Mouse (Mus musculus) left cerebral cortex, adult 2 months (tissue): ENCODE data around the gene Catip. TPM values are rescaled to one million over a fixed set of nuclear protein-coding genes. Genes with fewer than 3 reads are reported as not detected.

Experiments
- DNase-seq, 2 experiments: peaks; one replicate each; pipeline ENCODE4 v3.0.0; 2021 to 2022; ENCODE audit warnings: low spot score in 2 of 2, mixed read lengths in 1 of 2; ENCODE audit errors: extremely low spot score in 1 of 2
- H3K27ac ChIP-seq: fragments of 200-600 bp; 2 replicates; pipeline ENCODE4 v1.8.1; 2022
- H3K4me3 ChIP-seq: fragments of 200-600 bp; 2 replicates; pipeline ENCODE4 v1.8.1; 2022
- CTCF ChIP-seq: fragments of 200-600 bp; IDR thresholded peaks from 2 replicates; pipeline ENCODE4 v1.8.1; 2022; ENCODE audit warnings: antibody characterized with exemption, mild to moderate bottlenecking, moderate library complexity
- intact Hi-C: fragments of 180-260 bp; cut with DNase I; formaldehyde crosslinking; loops from one replicate; pipeline ENCODE4 v1.15.1; 2025
- microRNA-seq, 2 experiments: library from miRNA; unstranded; fragments of <30 nt; microRNA quantifications; one replicate each; pipeline ENCODE4 v1.2.0; 2021
- total RNA-seq, 2 experiments: library from RNA; stranded (reverse); gene quantifications; 2 replicates each; pipeline ENCODE4 v1.2.3; 2021

The Catip gene
- total RNA-seq, 2 experiments from 2014 or later = 0.54 to 1.9 TPM

DNA sequence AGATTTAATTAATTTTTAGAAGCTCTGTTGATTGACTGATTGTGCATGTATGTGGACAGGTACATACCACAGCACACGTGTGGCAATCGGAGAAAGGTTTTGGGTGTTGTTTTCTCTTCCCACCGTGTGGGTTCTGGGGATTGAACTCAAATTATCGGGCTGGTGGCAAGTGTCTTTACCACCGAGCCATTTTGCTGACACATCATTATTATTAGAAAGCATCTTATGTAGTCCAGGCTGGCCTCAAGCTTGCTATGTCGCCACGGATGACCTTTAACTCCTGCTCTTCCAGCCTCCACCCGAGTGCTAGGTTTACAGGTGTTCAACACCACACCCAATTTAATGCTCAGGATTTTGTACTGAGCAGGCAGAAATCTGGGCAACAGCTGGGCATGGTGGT lies 50.8 kb downstream of the Catip start:
- Histone ChIP-seq H3K4me3 (no peak overlapping the region), H3K27ac (no peak overlapping the region)
- no peak for DNase-seq
- TF ChIP-seq CTCF = no peak
- intact Hi-C loops = no loop called here

DNA sequence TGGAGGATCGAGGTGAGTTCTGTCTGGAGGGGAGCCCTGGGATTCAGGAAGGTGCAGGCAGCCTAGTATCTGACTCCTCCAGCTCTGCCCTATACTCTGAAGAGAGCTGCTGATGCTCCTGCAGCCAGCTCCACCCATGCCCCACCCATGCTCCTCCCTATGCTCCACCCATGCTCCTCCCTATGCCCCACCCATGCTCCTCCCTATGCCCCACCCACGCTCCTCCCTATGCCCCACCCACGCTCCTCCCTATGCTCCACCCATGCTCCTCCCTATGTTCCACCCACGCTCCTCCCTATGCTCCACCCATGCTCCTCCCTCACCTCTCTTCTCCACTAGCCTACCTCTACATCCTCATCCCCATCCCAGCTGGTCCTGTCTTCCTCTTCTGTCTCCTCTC lies 53.2 kb downstream of the Catip start:
- no peak for TF ChIP-seq CTCF
- intact Hi-C loops = no loop called here
- no peak overlapping the region for H3K27ac ChIP-seq

More for the DNA sequence above, 53.2 kb downstream of the Catip start:
- no peak for DNase-seq
- no peak overlapping the region for H3K4me3 ChIP-seq

Small RNAs within 50 kb of the gene (microRNA-seq; reads per million reads assigned to microRNA genes)
- 3,786 to 6,565 reads per million in 2 experiments for gene Mir26b

Other genes with a start within 250 kb of the Catip start
- 10 to 100 TPM; 43.5 to 46.4 TPM for gene Tns1, start 237.7 kb upstream of the Catip start, total RNA-seq
- under 1 TPM in 1 of 2 experiments, not detected in 1; 0.19 TPM for gene Rufy4, start 236.6 kb upstream of the Catip start, total RNA-seq
- not detected for gene Cxcr2, start 208.1 kb upstream of the Catip start, total RNA-seq
- gene Cxcr1, start 167.5 kb upstream of the Catip start, total RNA-seq = not detected
- 100 to 1,000 TPM; 249 to 278 TPM for gene Arpc2, start 126.0 kb upstream of the Catip start, total RNA-seq
- gene Gpbar1, start 83.6 kb upstream of the Catip start, total RNA-seq = not detected
- gene Aamp, start 77.4 kb upstream of the Catip start, total RNA-seq = 100 to 1,000 TPM; 140 to 143 TPM
- 100 to 1,000 TPM; 155 to 164 TPM for gene Pnkd, start 77.2 kb upstream of the Catip start, total RNA-seq
- 10 to 100 TPM; 19.4 to 22.0 TPM for gene Tmbim1, start 56.5 kb upstream of the Catip start, total RNA-seq
- gene Slc11a1, start 13.1 kb downstream of the Catip start, total RNA-seq = 1 to 10 TPM; 5.0 to 5.4 TPM
- gene Ctdsp1, start 29.4 kb downstream of the Catip start, total RNA-seq = 10 to 100 TPM; 21.6 to 25.6 TPM
- 1 to 10 TPM in 1 of 2 experiments, under 1 TPM in 1; 0.30 to 1.0 TPM for gene Vil1, start 47.3 kb downstream of the Catip start, total RNA-seq
- 10 to 100 TPM; 26.6 to 27.0 TPM for gene Cnot9, start 143.9 kb downstream of the Catip start, total RNA-seq
- 10 to 100 TPM; 16.0 to 16.7 TPM for gene Plcd4, start 180.8 kb downstream of the Catip start, total RNA-seq
- gene Usp37, start 182.2 kb downstream of the Catip start, total RNA-seq = 10 to 100 TPM; 27.9 to 30.7 TPM
- 10 to 100 TPM; 36.1 to 36.7 TPM for gene Zfp142, start 226.1 kb downstream of the Catip start, total RNA-seq
- gene Bcs1l, start 226.2 kb downstream of the Catip start, total RNA-seq = 10 to 100 TPM; 22.9 to 23.7 TPM
- gene Rnf25, start 239.3 kb downstream of the Catip start, total RNA-seq = 10 to 100 TPM; 64.1 to 71.2 TPM
- gene Stk36, start 239.3 kb downstream of the Catip start, total RNA-seq = 1 to 10 TPM; 6.0 to 8.7 TPM